Mouse (Mus musculus) spleen, adult 2 months (tissue): ENCODE measurements around the gene Fcgrt.

Experiments
- CTCF ChIP-seq: fragments of 200-500 bp; IDR thresholded peaks from 2 replicates; pipeline ENCODE4 v1.5.1; 2011; ENCODE audit warnings: mild to moderate bottlenecking, inconsistent platforms; ENCODE audit not compliant: insufficient read depth, insufficient read length, insufficient replicate concordance; ENCODE audit errors: extremely low read depth
- POLR2A ChIP-seq: fragments of 200-500 bp; IDR thresholded peaks from 2 replicates; pipeline ENCODE4 v1.6.1; 2011; ENCODE audit warnings: low read depth, low read length, inconsistent platforms

GRCm38 (mm10) chr7:45135370-45135769 is 31.7 kb upstream of the Fcgrt start:
- TF ChIP-seq CTCF (no peak), POLR2A (no peak)
